Mouse (Mus musculus): Measurements from ENCODE around the gene Eml1.

Eml1 gene

GRCm38 (mm10) chr12:108422858-108423631 is 52.3 kb downstream of the Eml1 start:
- DNase-seq = peak; percentile 93 to 97

GRCm38 (mm10) chr12:108430964-108431363 is 60.2 kb downstream of the Eml1 start:
- DNase-seq = peak in 1 of 2 experiments; percentile 61

DNA sequence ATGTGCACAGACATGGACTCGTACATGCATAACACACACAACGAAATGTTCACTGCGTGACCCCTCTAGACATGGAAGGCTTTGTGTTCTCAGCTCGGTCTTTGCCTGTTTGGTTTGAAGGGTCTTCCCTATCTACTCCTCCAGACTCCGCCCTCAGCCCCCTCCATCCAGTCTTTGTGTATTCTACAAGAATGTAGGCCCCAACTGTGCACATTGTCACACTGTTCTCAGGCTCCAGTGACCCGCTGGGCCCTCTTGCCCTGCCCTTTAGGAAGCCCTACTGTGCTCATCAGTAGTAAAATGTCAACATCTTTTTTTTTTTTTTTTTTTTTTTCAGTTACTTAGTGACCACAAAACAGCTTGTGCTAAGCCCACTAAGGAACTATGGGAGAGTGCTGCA is 61.0 kb downstream of the Eml1 start:
- no peak for DNase-seq

- no peak for DNase-seq
These were observed 61.8 kb downstream of the Eml1 start for GRCm38 (mm10) chr12:108432578-108432977.

GRCm38 (mm10) chr12:108433030-108433429 is 62.3 kb downstream of the Eml1 start:
- DNase-seq = no peak

DNA sequence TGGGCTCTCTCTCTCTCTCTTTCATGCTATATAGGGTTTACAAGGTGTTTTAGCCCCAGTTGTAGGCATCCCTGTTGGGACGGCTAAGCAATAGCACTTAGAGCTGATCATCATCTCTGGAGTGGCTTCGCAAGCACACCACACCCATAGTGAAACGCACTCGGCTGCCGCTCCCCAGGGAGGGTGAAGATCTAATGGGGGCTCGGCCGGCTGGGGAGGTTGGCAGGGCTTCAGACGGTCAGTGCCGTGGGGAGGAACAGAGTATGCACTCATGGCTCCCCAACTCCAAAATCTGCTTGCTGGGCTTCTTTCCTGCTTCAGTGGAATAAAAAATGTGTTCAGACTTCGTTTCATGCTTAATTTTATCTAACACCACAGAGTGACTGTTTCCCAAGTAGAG is 62.7 kb downstream of the Eml1 start:
- peak; percentile 30 to 67 for DNase-seq

DNA sequence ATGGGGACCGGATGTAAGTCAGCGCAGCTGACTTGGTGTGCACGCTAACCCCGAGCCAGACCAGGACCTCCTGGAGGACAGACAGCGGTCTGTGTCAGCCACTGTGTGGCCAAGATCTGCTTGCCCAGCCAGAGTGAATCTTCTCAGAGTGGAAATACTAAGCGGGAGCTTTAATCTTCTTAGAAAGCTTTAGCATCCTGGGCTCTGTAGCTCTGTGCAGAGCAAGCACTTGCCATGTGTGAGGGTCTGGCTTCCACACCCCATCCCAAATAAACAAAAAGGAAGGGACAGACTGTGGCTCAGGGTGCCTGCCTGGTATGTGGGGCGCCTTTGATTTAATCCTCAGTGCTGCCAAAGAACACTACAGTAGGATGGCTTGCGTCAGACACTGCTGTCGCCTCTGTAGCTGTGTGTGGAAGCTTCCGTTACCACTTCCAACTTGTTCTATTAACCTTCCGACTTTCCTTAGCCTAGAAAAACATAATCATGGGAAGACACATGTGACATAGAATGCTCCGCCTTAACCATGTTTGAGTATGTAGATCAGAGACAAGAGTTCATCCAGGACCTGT is 64.8 kb downstream of the Eml1 start:
- DNase-seq = no peak

- DNase-seq = peak; percentile 36 to 77
These were observed 65.5 kb downstream of the Eml1 start for GRCm38 (mm10) chr12:108436029-108436923.

- DNase-seq = no peak
These were observed 66.7 kb downstream of the Eml1 start for GRCm38 (mm10) chr12:108437446-108437845.

GRCm38 (mm10) chr12:108443271-108443670 is 72.5 kb downstream of the Eml1 start:
- DNase-seq = peak; percentile 59 to 81

DNA sequence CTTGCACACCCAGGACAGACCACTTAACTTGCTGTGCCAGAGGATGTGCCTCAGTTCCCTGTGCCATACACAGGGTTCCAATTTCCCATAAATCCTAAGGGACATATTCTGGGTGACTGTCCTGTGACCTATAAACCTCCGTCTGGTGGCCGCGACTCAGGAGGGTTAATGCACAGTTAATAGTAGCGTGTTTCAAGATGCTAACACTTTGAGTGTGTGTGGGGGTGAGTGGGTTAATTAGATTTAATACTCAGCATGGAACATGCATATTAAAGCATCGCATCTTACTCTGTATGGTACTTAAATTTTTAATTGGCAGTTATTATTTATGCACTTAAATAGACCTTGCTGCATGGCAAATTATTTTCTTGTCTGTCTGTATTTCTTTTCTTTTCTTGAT is 73.0 kb downstream of the Eml1 start:
- DNase-seq = no peak

- no peak for DNase-seq
These were observed 73.7 kb downstream of the Eml1 start for GRCm38 (mm10) chr12:108444166-108445115.

DNA sequence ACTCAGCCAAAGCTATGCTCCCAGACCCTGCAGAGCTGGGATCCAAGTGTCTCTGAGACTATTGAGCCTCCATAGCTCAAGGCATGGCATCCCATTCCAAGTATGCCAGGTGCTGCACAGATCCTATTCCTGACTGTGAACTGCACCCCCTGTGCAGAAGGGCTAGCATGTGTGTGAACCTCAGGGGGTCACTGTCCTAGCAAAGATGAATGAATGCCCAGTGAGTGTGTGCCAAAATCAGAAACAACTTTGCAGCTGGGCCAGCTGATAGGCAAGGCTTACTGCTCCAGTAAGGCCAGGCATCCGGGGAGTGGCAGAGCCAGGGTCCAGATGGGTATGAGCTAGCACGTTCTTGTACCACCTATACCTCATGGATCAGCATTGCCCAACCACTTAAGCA is 76.0 kb downstream of the Eml1 start:
- no peak for DNase-seq

- no peak for DNase-seq
These were observed 77.6 kb downstream of the Eml1 start for GRCm38 (mm10) chr12:108448396-108448795.

GRCm38 (mm10) chr12:108449935-108450334 is 79.2 kb downstream of the Eml1 start:
- DNase-seq = peak; percentile 28 to 43

- no peak for DNase-seq
These were observed 79.8 kb downstream of the Eml1 start for GRCm38 (mm10) chr12:108450546-108450945.

DNA sequence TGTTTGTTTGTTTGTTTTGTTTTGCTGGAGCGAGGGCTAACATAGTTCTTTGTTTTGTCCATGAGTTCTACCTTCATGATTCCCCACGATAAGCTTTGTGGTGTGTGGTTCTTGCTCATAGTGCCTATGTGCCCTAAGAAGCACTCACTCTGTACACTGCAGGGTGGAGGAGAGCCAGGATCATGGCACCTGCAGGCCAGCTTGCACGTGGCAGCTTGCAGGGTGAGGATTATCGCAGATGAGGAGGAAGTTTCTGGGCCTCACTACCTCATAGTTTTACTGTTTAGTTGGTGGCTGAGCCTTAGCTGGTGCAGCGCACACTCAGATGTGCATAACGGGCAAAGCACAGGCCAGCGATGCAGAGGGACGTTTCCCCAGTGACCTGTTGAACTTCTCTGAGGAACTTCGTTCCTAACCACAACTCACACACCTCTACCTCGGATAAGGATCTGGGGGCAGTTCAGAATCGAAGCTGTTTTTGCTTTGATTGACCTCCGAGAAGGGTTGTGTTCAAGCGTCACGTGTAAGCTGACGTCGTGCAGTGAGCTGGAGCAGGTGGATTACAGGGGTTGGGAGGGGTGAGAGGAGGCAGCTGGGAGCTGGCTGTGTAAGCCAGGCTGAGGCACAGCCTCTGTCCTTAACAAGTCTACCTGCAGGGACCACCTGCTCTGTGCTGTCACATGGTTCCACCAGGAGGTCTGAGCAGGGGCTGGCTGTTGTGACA is 81.6 kb downstream of the Eml1 start:
- DNase-seq = no peak

GRCm38 (mm10) chr12:108453561-108454044 is 82.8 kb downstream of the Eml1 start:
- DNase-seq = no peak

DNA sequence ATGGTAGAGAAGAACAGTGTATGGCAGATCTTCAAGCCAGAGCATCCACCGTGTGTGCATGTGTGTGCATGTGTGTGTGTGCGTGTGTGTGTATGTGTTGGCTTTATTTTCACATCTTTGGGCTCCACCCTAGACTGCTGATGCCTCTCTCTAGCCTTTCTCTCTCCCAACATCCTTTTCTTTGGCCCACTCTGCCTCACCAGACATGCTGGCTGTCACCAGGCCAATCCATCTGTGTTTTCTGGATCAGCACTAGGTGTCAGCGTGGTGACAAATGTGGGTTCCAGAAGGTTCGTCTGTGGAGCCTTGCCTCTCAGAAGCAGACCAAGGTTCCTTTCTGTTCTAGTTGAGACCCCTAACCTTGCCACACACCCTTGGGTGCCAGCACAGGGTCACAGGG is 84.2 kb downstream of the Eml1 start:
- DNase-seq = peak in 1 of 2 experiments; percentile 47

DNA sequence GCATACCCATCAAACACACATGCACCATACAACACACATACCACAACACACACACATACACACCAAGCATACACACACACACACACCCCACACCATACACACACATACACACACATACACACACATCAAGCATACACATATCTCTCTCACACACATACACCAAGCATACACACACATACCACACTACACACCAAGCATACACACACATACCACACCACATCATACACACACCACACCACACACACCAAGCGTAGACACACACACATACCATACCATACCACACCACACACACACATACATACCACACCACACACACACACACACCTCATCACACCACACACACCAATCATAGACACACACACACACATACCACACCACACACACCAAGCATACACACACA is 102.1 kb downstream of the Eml1 start:
- no peak for DNase-seq

DNA sequence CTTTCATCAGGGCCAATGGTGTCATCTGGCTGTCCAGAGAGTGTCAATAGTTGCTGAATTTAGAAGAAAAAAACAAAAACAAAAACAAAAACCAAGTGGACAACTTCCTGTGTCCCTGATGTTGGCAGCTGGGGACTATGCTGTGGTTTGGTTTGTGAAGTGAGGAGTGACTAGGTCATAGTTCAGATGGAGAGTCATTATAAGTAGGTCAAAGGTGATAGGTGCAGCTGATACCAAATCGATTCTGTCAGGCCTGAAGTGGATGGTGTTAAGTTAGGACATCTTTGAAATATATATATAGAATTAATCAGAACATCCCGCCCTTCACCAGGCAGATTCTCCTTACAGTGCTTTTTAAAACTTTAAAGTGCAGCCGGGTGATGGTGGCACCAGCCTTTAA is 103.7 kb downstream of the Eml1 start:
- no peak for DNase-seq

DNA sequence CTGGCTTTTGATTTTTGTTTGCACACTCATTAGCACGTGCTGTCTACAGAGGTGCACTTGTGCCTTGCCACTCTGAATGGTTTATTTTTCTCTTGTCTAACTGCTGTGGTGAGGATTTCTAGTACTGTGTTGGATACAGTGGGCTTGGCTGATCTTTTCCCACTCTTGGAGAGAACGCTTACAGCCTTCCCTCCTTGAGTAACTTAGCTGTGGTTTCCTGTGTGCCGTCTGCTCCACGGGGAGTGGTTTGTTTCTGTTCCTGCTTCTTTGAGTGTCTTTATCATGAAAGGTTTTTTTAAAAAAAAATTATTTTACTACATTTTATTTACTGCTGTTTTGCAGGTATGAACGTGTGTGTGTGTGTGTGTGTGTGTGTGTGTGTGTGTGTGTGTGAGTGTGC is 108.0 kb downstream of the Eml1 start:
- DNase-seq = no peak

Measured in lung, postnatal 4 days (tissue).